Mouse (Mus musculus) C2C12 (cell line): Measurements from ENCODE around the gene Kdm2a. TPM values are rescaled to one million over a fixed set of nuclear protein-coding genes. Genes with fewer than 3 reads are reported as not detected.
"Not testable (repeated sequence)": the region's sequence is repeated elsewhere in the genome, so short reads cannot be mapped to it uniquely, and the experiment has no call there.

ENCODE experiments used
- H3K27me3 ChIP-seq: one replicate; pipeline ENCODE4 v1.6.1; 2011; ENCODE audit not compliant: control insufficient read depth, insufficient read depth, insufficient read length
- H3K36me3 ChIP-seq: one replicate; pipeline ENCODE4 v1.6.1; 2011; ENCODE audit not compliant: control insufficient read depth, insufficient read depth
- H3K4me3 ChIP-seq: one replicate; pipeline ENCODE4 v1.5.1; 2011; ENCODE audit warnings: mild to moderate bottlenecking, control low read depth; ENCODE audit not compliant: poor library complexity, insufficient read depth, severe bottlenecking
- H3K79me2 ChIP-seq: one replicate; pipeline ENCODE4 v1.6.1; 2011; ENCODE audit not compliant: control insufficient read depth, insufficient read depth
- H3K79me3 ChIP-seq: one replicate; pipeline ENCODE4 v1.6.1; 2011; ENCODE audit warnings: low read depth, control low read depth
- H3ac ChIP-seq: one replicate; pipeline ENCODE3; 2011; ENCODE audit warnings: low read depth; ENCODE audit not compliant: control insufficient read depth, insufficient read length
- CEBPB ChIP-seq: IDR thresholded peaks from one replicate; pipeline ENCODE4 v1.6.1; 2011; ENCODE audit warnings: low read depth, mild to moderate bottlenecking, control low read depth, moderate library complexity
- CTCF ChIP-seq: IDR thresholded peaks from one replicate; pipeline ENCODE4 v1.5.1; 2011; ENCODE audit not compliant: control insufficient read depth, insufficient read depth, insufficient read length
- FOSL1 ChIP-seq: IDR thresholded peaks from one replicate; pipeline ENCODE4 v1.8.0; 2011; ENCODE audit warnings: mild to moderate bottlenecking, low read length; ENCODE audit not compliant: poor library complexity, insufficient read depth, severe bottlenecking
- MAX ChIP-seq: IDR thresholded peaks from one replicate; pipeline ENCODE4 v1.6.1; 2011; ENCODE audit warnings: mild to moderate bottlenecking, control low read depth
- MYOD1 ChIP-seq: IDR thresholded peaks from one replicate; pipeline ENCODE4 v1.6.1; 2011; ENCODE audit warnings: low read depth; ENCODE audit not compliant: control insufficient read depth, insufficient read length
- MYOG ChIP-seq: IDR thresholded peaks from one replicate; pipeline ENCODE4 v1.6.1; 2011; ENCODE audit not compliant: control insufficient read depth, insufficient read length; ENCODE audit errors: extremely low read depth
- USF1 ChIP-seq: IDR thresholded peaks from one replicate; pipeline ENCODE4 v1.6.1; 2011; ENCODE audit warnings: low read depth, mild to moderate bottlenecking, control low read depth, moderate library complexity
- polyA plus RNA-seq: library from polyadenylated mRNA; unstranded; fragments of >200 nt; fragmentation: generic; extraction: Trizol; gene quantifications from one replicate; pipeline ENCODE4 v1.2.1, GENCODE M21; 2012; ENCODE audit warnings: missing spikeins

The Kdm2a gene
- polyA plus RNA-seq, 1 experiment: 24.0 TPM

DNA sequence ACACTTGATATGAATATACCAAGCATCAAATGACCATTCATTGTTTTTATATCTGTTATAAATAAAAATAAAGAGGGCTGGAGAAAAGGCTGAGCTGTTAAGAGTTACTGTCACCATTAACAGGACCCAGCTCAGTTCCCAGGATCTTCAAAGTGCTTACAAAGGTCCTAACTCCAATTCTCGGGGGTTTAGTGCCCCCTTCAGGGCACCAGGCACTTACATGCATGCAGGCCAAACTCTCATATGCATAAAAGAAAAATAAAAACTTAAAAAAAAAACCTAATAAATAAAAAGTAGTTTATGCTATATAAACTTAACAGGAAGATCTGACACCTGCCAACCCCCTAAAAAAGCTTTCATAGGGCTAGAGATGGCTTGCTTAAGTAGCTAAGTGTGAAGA, 13.8 kb downstream of the Kdm2a start:
- no peak overlapping the region for H3K4me3 ChIP-seq
- no peak overlapping the region for H3ac ChIP-seq
- TF ChIP-seq MYOG (no peak), MAX (no peak), CEBPB (no peak), CTCF (no peak), MYOD1 (no peak), USF1 (no peak), FOSL1 (no peak)
- H3K36me3 ChIP-seq: peaks cover 37% of the 10 kb centered on the region
- peaks cover 42% of the 10 kb centered on the region for H3K79me3 ChIP-seq
- H3K27me3 ChIP-seq: no peaks in the 10 kb centered on the region
- peaks cover 90% of the 10 kb centered on the region for H3K79me2 ChIP-seq

DNA sequence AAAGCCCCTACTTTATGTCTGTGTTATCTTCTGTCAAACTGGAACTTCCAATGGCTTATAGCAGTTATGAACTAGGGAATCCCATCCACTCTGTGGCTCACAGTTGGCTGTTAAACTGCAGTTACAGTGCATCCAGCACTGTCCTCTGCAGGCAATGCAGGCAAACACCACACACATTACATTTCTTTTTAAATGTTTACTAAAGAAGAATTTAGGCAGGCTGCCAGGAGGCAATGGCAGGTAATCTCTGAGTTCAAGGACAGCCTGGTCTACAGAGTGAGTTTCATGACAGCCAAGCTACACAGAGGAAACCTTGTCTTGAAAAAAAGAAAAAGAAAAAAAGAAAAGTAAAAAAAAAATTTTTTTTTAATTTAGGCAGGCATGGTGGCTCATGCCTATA, 14.8 kb downstream of the Kdm2a start:
- TF ChIP-seq MAX (no peak), MYOG (no peak), CTCF (no peak), CEBPB (no peak), MYOD1 (no peak), USF1 (no peak), FOSL1 (no peak)
- H3K79me2 ChIP-seq: peaks cover 89% of the 10 kb centered on the region
- no peak overlapping the region for H3ac ChIP-seq
- peaks cover 40% of the 10 kb centered on the region for H3K79me3 ChIP-seq
- H3K27me3 ChIP-seq: no peaks in the 10 kb centered on the region
- H3K36me3 ChIP-seq: peaks cover 32% of the 10 kb centered on the region
- H3K4me3 ChIP-seq: no peak overlapping the region

DNA sequence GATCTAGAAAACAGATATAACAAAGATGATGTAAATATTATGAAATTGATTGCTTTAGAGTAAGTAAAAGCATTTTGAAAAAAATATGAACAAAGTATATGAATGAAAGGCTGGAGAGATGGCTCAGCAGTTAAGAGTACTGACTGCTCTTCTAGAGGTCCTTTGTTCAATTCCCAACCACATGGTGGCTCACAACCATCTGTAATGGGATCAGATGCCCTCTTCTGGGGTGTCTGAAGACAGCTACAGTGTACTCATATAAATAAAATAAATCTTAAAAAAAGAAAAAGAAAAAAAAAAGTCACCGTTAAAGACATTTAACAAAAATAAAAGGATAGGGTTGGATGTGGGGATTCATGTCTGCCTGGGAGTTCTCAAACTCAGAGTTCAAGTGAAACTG, 15.8 kb downstream of the Kdm2a start:
- Histone ChIP-seq H3K79me3 (peaks cover 42% of the 10 kb centered on the region), H3K79me2 (peaks cover 90% of the 10 kb centered on the region), H3K36me3 (peaks cover 25% of the 10 kb centered on the region)
- not testable (repeated sequence) for H3K27me3 ChIP-seq, H3ac ChIP-seq, H3K4me3 ChIP-seq

DNA sequence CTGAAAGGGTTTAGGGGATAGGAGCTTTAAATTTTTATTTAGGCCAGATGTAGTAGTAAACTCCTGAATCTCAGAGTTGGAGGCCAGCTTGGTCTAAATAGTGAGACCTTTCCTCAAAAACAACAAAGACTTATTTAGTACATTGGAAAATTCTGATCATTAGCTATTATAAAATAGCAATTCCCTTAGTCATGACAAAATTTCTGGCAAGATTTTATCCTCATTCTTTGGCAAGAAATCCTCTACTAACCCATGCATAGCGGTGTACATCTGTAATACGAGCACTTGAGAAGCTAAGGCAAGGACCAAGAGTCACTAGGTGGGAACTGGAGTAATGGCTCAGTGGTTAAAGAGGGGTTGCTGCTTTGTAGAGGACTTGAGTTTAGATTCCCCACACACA, 27.4 kb downstream of the Kdm2a start:
- H3ac ChIP-seq: no peak overlapping the region
- peaks cover 99% of the 10 kb centered on the region for H3K79me2 ChIP-seq
- H3K36me3 ChIP-seq: no peaks in the 10 kb centered on the region
- peaks cover 52% of the 10 kb centered on the region for H3K79me3 ChIP-seq
- no peaks in the 10 kb centered on the region for H3K27me3 ChIP-seq
- H3K4me3 ChIP-seq: no peak overlapping the region
- TF ChIP-seq CEBPB: no peak
- TF ChIP-seq MYOD1: no peak
- TF ChIP-seq USF1: no peak
- no peak for TF ChIP-seq MYOG
- TF ChIP-seq CTCF: no peak
- no peak for TF ChIP-seq FOSL1

DNA sequence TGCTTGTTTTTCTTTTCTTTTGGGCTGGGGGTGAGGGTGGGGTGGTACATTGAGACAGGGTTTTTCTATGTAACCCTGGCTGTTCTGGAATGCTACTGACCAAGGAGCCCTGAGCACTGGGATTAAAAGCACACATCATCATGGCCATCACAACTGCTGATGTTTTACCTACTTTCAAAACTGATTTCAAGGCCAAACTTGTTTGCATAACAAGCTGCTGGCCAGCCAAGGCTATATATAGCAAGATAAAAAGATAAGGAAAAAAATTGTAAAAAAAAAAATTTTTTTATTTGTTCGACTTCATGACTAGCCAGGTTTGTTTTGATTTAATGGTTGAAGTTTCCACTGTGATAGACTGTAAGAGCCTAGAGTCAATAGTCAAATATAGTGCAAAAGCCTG, 27.8 kb downstream of the Kdm2a start:
- TF ChIP-seq USF1 (no peak), CEBPB (no peak), CTCF (no peak), MAX (no peak), MYOD1 (no peak), FOSL1 (no peak), MYOG (no peak)
- H3K79me2 ChIP-seq: peaks cover 99% of the 10 kb centered on the region
- no peaks in the 10 kb centered on the region for H3K27me3 ChIP-seq
- peaks cover 49% of the 10 kb centered on the region for H3K79me3 ChIP-seq
- H3K36me3 ChIP-seq: no peaks in the 10 kb centered on the region
- no peak overlapping the region for H3ac ChIP-seq
- H3K4me3 ChIP-seq: no peak overlapping the region

DNA sequence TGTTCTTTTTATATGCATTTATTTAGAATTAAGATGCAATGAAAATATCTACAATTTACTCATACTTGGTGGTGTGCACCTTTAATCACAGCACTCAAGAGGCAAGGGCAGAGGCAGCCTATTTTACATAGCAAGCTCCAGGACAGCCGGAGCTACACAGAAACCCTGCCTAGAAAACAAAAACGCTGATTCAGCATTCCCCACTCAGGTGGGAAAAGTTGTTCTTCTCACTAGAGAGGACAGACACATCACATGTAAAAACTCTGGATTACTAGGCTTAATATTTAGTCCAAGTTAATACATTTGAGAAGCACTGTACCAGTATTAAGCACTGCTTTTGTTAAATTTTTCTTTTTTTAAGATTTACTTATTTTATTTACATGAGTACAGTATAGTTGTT, 48.6 kb downstream of the Kdm2a start:
- no peak for TF ChIP-seq MYOG
- no peak for TF ChIP-seq CEBPB
- TF ChIP-seq USF1: no peak
- no peak for TF ChIP-seq MAX
- TF ChIP-seq CTCF: no peak
- no peak for TF ChIP-seq MYOD1
- no peak for TF ChIP-seq FOSL1
- H3K27me3 ChIP-seq: no peaks in the 10 kb centered on the region
- H3K4me3 ChIP-seq: no peak overlapping the region
- H3ac ChIP-seq: no peak overlapping the region
- H3K79me2 ChIP-seq: no peaks in the 10 kb centered on the region
- H3K79me3 ChIP-seq: peaks cover 2% of the 10 kb centered on the region
- H3K36me3 ChIP-seq: peaks cover 67% of the 10 kb centered on the region

DNA sequence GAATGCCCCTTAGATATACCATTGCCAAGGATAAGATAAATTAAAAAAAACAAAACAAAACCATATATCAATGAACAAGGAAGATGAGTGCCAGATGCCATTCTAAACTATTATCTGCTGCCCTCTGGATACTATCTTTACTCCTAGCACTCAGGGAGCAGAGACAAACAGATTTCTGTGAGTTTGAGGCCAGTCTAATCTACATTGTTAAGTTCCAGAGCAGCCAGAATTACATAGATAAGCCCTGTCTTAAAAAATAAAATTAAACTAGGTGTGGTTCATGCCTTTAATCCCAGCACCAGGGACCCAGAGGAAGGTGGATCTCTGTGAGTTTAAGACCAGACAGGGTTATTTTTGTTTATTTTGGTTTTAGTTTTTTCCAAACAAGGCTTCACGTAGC, 51.6 kb downstream of the Kdm2a start:
- no peaks in the 10 kb centered on the region for H3K79me2 ChIP-seq
- H3K4me3 ChIP-seq: no peak overlapping the region
- no peak for TF ChIP-seq USF1
- TF ChIP-seq MAX: no peak
- TF ChIP-seq MYOG: no peak
- TF ChIP-seq FOSL1: no peak
- TF ChIP-seq CEBPB: no peak
- no peak for TF ChIP-seq MYOD1
- TF ChIP-seq CTCF: no peak
- no peaks in the 10 kb centered on the region for H3K27me3 ChIP-seq
- H3ac ChIP-seq: no peak overlapping the region
- peaks cover 2% of the 10 kb centered on the region for H3K79me3 ChIP-seq
- H3K36me3 ChIP-seq: peaks cover 76% of the 10 kb centered on the region
